Mouse (Mus musculus) thymus, adult 18-20 months (tissue): ENCODE measurements around the gene Smarcal1.

Experiments
- DNase-seq, 2 experiments: peaks; one replicate each; pipeline ENCODE4 v3.0.0; 2022; ENCODE audit warnings: mixed read lengths in 2 of 2

The Smarcal1 gene

DNA sequence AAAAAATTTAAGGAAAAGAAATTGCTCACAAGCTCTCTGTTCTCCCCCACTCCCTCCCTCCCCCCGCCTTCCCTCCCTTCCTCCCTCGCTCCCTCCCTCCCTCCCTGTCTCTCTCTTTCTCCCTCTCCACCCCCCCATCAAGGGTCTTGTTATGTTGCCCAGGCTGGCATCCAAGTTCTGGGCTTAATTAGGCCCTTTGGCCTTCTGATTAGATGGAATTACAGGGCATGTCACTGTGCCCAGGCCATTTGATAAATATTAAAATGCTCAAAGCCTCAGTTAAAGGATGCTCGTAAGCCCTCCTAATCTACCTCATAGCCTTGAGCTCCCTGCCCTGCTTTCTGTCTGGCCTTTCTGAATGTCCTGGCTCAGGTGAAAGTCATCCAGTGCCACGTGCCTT lies 7.6 kb downstream of the Smarcal1 start:
- no peak for DNase-seq

DNA sequence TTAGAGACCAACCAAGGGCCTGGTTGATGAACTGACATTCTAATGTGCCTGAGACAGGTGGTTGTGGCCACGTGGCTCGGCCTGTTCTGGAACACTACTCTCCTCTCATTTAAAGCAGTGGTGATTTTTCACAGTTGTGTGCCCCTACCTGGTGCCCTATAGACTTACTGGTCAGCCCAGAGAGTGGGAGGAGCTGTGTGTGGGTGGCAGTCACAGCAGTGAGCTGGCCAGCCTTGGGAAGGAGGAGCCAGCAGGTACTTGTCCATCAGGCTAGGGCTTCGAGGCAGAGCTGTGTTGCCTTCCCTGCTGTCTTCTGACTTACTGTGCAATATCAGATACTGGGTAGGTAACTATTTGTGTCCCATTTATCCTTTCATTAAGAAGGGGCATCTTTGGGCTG lies 9.3 kb downstream of the Smarcal1 start:
- no peak for DNase-seq

DNA sequence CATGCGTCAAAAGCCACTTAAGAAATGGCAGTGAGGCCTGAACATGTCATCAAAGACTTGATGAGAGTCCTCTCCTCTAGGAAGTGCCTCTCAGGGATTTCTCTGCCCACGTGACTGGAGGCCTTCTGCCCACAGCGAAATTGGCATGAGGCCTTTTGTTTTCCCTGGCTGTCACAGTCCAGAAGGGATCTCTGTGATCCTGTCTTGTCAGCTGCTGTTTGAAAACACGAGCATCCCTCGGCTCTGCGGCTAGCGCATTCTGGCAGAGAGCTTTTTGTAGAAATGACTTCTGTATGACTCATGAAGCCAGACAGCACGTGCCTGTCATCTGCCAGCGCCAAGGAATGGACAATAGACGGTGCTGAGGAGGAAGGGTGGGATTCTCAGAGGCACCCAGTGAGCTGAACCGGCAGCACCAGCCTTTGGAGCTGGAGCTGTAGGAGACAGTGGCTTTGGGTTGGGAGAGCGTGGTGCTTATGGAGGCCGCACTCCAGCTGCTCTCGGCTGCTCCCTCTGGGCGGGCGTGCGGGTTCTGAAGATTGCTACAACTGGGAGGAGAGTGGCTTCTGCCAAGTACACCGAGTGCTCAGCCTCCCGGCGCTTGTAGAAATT lies 10.4 kb downstream of the Smarcal1 start:
- no peak for DNase-seq

DNA sequence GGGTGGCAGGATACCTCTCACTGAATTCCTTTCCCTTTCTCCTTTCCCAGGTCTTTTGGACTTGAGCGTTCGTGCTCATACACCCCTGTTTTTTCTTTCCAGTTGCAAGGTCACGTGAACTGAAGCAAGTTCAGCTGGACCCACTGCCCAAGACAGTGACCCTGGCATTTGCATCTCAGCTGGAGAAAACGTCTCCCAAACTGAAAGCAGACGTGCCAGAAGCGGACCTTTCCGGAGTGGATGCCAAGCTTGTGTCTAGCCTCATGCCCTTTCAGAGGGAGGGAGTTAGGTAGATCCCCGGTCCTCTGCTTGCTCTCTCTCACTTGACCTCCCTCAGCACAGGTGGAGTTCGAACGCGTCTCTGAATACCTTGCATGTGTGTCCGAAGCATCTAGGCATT lies 12.6 kb downstream of the Smarcal1 start:
- no peak for DNase-seq

DNA sequence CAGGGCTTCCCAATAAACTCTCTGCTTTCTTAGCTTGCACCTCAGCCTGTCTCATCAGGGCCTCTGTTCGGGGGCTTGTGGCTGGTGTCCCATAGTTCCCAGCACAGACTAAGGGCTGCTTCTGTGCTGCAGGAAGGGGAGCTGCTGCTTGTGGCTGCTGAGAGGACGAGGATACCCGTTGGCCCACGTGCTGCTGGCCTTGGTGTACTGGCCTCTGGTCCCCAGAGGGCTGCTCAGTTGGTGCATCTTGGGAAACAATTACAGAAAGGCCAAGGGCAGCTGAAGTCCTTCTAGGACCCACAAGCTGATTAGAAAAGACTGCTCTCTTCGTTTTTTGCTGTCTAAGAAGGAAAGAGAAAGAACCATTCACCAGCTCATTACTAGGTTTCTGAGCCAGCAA lies 13.2 kb downstream of the Smarcal1 start:
- no peak for DNase-seq

DNA sequence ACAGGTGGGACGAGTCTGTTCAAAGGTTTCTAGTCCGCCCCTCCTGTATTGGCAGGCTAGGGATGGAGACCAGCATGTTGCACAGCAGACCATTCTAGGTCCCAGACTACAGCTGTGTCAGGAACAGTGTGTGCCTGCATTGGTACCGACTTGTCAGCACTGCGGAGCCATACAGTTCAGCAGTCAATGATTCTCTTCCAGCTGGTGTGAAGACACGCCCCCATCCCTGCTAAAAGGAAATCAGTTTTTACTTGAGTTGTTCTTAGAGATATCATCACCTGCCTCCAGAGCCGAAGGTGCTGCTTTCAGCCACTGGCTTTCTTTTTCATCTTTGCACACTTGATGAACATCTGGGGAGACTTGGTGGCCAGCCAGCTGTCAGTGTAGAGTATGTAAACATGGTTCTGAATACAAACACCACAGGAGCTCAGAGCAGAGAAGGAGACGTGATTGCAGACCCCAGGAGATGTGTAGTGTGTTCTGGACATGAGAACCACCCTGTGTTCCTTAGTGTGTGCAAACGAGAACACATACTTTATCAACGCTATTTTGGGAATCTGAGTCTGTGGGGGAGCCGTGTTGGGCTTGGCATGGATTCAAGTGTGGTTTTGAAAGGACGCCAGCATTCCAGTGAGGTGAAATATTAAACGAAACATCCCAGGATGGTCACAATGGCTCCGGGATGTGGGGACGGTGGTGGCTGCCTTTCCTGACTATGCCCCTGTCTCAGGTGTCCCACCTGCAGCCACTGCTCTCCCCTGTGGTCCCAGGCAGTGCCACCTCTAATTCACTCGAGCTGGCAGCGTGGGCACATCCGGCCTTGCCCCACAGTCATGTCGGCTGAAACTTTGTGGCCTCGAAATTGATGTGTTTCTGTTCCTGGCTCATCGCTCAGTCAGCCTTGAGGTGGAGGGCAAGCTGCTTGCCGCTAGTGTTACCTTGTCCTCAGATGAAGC lies 16.4 kb downstream of the Smarcal1 start:
- no peak for DNase-seq

DNA sequence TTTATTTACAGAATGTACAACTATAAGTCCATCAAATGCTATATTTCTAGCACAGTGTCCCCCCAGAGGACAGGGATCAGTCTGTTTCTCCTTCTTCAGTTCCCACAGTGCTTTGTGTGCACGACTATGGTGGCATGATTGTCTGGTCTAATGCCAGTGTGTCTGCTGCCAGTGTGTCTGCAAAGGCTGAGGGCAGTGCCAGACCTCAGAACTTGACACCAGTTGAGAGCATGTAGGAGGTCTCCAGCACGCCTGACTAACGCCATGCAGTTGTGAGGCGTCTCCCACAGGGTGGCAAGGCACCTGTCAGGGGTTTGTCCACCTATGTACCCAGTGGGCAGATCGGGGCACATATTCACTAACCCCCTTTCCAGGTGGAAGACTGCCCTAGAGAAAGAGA lies 17.7 kb downstream of the Smarcal1 start:
- DNase-seq: no peak

DNA sequence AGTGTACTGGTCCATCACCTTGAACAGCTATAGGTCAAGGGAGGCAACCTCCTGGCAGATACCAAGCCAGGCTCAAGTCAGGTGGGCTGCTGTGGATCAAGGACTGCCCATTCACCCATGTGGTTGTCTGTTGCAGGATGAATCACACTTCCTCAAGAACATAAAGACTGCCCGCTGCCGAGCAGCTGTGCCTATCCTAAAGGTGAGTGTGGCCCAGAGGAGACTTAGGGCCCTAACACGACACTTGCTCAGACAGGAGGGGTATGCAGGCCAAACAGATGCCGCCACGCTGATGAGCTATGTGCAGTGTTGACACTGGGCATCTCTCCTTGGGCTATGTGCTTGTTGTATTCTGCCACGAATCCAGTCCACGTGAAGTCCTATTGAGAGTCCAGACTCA lies 18.2 kb downstream of the Smarcal1 start:
- no peak for DNase-seq

DNA sequence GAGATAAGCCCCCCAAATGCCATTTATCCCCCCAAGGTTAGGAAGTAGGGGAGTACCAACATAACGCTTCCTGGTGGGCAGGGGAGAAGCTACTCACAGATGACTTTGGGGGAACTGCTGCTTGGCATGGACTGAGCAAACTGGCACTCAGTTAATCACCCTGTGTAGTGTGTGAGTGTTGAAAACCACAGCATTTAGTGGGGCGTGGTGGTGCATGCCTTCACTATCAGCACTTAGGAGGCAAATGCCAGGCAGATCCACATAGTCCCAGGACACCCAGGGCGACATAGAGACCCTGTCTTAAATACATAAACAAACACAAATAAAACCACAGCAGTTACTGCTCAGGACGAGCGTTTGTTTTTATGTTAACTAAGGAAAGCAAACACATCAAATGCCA lies 19.1 kb downstream of the Smarcal1 start:
- no peak for DNase-seq

DNA sequence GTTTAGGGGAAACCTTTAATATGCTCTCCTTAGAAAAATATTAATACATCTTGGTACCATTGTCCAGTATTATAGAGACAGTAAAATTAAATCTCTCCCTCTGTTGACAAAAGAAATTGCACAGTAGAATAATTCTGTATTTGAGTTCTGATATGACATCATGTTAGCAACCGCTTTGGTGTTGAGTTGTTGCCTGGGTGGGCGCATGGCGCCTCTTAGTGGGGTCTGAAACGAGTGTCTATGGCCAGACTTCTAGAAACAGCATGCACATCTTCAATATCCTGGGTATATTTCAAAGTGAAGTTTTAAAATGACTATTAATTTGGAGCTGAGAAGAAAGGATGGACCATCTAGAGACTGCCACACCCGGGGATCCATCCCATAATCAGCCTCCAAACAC lies 19.8 kb downstream of the Smarcal1 start:
- no peak for DNase-seq

DNA sequence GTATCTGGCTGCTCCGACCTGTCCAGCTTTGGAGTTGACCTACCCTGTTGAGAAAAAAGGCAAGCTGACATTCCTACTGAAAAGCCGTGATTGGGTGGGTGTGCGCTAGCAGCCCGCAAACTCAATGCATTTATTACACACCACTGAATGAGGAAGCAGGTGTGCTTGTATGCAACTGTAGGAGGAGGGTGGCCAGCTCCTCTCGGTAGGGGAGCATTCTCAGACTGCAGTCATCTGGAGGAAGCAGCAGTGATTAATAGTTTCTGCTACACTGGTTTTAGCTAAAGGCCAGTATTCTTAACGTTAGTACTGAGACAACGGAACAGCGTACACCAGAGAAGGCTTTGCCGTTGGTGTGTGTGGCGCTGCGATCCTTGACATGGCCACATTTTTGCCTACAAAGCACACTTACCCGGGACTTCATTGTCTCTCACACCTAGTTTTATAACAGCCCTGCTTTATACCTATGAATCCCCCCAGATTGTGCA lies 23.2 kb downstream of the Smarcal1 start:
- DNase-seq: no peak

DNA sequence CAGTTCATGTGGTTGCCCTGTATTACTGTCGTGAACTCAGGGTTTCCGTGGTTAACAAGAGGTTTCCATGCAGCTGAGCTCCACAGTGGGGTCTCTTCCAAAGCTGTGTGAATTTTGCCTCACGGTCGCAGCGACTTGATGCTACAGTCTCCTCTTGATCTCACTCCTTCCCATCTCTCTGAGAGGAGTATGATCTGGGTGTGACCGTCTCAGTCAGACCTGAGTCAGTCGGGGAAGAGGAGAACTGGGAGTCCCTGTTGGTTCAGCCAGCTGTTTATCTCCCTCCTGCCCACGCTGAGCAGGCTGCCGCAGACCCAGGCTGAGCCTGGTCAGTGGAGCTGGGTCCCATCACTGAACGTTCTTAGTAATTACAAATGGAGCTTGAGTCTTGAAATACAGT lies 26.1 kb downstream of the Smarcal1 start:
- no peak for DNase-seq

DNA sequence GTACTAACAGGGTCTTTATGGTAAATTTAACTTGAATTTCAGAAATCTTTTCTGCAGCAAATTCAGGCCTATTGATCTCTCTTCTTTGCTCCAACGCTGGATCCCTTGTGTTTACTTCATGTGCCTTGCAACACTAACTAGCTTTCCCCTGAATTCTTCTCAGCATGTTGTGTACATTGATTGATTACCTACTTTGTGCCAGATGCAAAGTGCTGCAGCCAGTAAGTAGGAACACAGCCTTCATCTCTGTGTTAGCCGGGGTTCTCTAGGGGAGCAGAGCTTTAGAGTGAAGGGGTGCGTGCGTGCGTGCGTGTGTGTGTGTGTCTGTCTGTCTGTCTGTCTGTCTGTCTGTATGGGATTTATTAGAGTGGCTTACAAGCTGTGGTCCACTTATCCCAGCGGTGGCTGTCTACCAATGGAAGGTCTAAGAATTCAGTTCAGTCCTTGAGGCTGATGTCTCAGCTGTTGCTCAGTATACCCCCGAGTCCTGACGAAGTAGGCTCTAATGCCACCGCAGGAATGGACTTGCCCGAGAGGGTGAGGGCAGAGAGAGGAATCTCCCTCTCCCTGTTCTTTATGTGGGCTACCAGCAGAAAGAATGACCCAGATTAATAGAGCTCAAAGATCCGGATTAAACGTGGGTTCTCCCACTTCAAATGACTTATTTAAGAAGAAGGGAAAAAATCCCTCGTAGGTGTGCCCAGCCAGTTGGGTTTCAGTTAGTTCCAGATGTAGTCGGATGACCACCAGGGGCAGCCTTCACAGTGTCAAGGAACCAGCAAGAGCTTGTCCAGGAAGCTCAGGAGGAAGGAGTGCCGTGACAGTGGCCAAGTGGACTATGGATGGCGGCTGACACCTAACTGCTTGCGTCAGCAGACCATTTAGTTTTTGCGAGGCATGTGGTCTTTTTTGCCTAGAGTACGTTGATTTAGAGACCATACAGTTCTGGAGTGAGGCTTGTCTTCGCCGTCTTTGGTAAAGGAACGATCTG lies 27.1 kb downstream of the Smarcal1 start:
- DNase-seq: no peak

DNA sequence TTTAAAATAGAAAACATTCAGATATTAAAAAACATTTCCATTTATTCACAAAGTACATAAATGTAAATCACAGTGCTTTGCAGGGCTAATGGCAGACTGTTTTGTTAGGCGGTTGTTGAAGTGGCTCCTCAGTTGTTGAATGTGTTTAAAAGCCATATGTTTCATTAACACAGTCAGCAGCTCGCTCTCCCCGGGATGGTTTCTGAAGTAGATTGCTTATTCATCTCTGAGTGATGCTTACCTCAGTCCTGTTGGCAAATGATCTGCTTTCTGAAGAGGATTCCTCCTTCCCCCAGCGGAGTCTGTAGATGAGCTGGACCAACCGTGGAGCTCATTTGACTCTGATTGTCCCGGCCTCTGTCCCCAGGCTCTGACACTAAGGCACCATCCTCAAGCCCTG lies 29.1 kb downstream of the Smarcal1 start:
- no peak for DNase-seq

DNA sequence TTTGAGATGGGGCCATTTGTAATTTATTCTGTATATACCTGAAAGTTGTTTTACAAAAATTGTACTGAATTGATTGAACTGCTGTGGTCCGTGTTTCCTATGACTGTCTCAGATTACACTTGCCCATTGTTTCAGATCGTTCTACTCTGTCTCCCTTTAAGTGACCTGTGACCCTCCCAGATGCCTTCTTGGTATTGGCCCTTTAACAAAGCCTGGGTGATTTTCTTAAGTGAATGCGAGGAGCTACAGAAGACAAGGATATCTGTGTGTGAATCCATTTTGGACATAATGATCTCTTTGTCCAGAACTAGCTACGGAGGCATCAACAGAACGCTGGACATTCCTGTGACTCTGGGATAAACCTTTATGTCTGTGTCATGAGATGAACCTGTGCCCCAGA lies 52.2 kb downstream of the Smarcal1 start:
- DNase-seq: no peak

DNA sequence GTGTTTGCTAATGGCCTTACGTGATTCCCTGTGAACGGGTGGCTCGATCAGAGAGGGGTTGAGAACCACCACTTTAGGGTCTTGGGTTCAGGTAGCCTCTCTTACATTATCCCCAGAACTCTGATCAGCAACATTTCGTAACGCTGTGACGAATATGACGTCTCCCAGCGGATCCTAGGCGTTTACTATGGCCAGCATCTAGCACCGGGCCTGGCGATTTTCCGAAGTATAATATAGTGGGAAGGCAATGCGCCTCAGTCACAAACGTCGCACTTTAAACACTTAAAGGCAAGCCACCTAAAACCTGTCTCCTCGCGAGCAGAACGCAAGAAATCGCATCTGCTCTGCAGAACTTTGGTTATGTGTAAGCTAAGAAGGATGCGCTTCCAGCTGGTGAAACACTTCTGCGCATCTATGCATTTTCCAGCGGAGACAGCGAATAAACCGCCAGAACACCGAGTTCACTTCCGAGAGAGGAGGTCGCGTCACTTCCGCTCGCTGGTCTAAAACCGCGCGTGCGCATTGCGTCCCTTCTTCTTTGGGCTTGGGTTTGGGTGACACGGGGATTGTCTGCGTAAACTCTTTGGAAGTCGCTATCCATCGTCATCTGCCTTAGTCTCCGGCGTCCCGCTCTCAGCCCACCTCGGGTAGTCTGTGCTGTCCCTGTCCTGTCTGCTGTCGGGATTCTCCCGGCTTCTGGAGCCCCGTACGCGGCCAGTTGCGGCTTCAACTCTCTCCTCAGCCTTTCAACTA lies 57.8 kb downstream of the Smarcal1 start:
- DNase-seq: no peak

DNA sequence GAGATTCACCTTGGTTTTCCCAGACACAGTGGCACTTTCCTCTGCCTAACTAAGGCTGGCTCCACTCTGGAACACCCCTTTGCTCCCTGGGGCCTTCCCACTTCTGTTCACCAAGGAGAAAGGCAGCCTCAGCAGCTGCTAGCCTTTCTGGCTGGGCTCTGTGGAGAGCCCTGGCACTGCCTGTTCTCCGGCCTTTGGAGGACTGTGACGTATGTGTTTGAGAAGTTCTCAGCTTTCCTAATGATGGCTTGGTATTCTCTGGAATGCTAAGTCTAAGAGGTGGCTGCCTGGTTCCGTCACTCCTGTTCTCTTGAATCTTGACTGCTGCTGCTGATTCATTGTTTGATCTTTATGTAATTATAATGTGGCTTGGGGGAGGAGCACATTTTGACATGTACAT lies 90.0 kb downstream of the Smarcal1 start:
- no peak for DNase-seq
